Mouse (Mus musculus) spleen, embryonic (tissue): Measurements from ENCODE around the gene Tas2r126.
"Not testable (repeated sequence)": the region's sequence is repeated elsewhere in the genome, so short reads cannot be mapped to it uniquely, and the experiment has no call there.

ENCODE experiments used
- CTCF ChIA-PET: fragments of 350-600 bp; sonication (Branson Sonifier 250); formaldehyde crosslinking; loops from one replicate; lab custom pipeline; 2022; lab: Charles Lee

Gene Tas2r126

GRCm38 (mm10) chr6:42434446-42434845 lies at the start of gene Tas2r126:
Tas2r126 (plus strand) TSS chr6:42434535.
- CTCF ChIA-PET: no interaction called here

GRCm38 (mm10) chr6:42385635-42386034 lies 48.7 kb upstream of the Tas2r126 start:
- CTCF ChIA-PET: no interaction called here

GRCm38 (mm10) chr6:42391796-42392330 lies 42.5 kb upstream of the Tas2r126 start:
- CTCF ChIA-PET: no interaction called here

- CTCF ChIA-PET: no interaction called here
Measured at GRCm38 (mm10) chr6:42395960-42396809, 38.1 kb upstream of the Tas2r126 start.

GRCm38 (mm10) chr6:42397041-42397657 lies 37.2 kb upstream of the Tas2r126 start:
- CTCF ChIA-PET: no interaction called here

- CTCF ChIA-PET: no interaction called here
Measured at GRCm38 (mm10) chr6:42398285-42398684, 36.0 kb upstream of the Tas2r126 start.

- CTCF ChIA-PET: no interaction called here
Measured at GRCm38 (mm10) chr6:42398998-42399397, 35.3 kb upstream of the Tas2r126 start.

GRCm38 (mm10) chr6:42399938-42400337 lies 34.4 kb upstream of the Tas2r126 start, which contains the start of gene Tas2r143:
Tas2r143 (plus strand) TSS chr6:42400238.
- CTCF ChIA-PET: no interaction called here

GRCm38 (mm10) chr6:42405134-42405533 lies 29.2 kb upstream of the Tas2r126 start, which contains the start of gene Tas2r135:
Tas2r135 (plus strand) TSS chr6:42405434.
- CTCF ChIA-PET: no interaction called here

- CTCF ChIA-PET: no interaction called here
Measured at GRCm38 (mm10) chr6:42419443-42419842, 14.9 kb upstream of the Tas2r126 start.

- CTCF ChIA-PET: no interaction called here
Measured at GRCm38 (mm10) chr6:42421439-42421838, 12.9 kb upstream of the Tas2r126 start.

GRCm38 (mm10) chr6:42424472-42424871 lies 9.9 kb upstream of the Tas2r126 start:
- CTCF ChIA-PET: no interaction called here

- CTCF ChIA-PET: no interaction called here
Measured at GRCm38 (mm10) chr6:42426337-42426736, 8.0 kb upstream of the Tas2r126 start.

- CTCF ChIA-PET: no interaction called here
Measured at GRCm38 (mm10) chr6:42433554-42433953, 781 bp upstream of the Tas2r126 start.

GRCm38 (mm10) chr6:42435490-42435889 lies 1.2 kb downstream of the Tas2r126 start:
- CTCF ChIA-PET: no interaction called here

GRCm38 (mm10) chr6:42441395-42441794 lies 7.1 kb downstream of the Tas2r126 start:
- CTCF ChIA-PET: no interaction called here

GRCm38 (mm10) chr6:42444491-42444890 lies 10.2 kb downstream of the Tas2r126 start:
- CTCF ChIA-PET: no interaction called here

GRCm38 (mm10) chr6:42447381-42447780 lies 13.0 kb downstream of the Tas2r126 start:
- CTCF ChIA-PET: interaction anchor here (0.5 kb wide), 1 partner anchor 10 kb away, joined by 3 read pairs; no protein-coding TSS in a partner anchor

- CTCF ChIA-PET: no interaction called here
Measured at GRCm38 (mm10) chr6:42465096-42465495, 30.8 kb downstream of the Tas2r126 start, which contains the start of gene Olfr458. Olfr458 (minus strand) TSS chr6:42465196.

- CTCF ChIA-PET: no interaction called here
Measured at GRCm38 (mm10) chr6:42470542-42470941, 36.2 kb downstream of the Tas2r126 start.

- CTCF ChIA-PET: not testable (repeated sequence)
Measured at GRCm38 (mm10) chr6:42471298-42471697, 37.0 kb downstream of the Tas2r126 start.

- CTCF ChIA-PET: no interaction called here
Measured at GRCm38 (mm10) chr6:42476235-42476634, 41.9 kb downstream of the Tas2r126 start, which contains the start of gene Olfr457. Olfr457 (minus strand) TSS chr6:42476335.
